Mouse (Mus musculus) megakaryocyte, adult 5-6 weeks (primary cell): Measurements from ENCODE around the gene Atg13. TPM values are rescaled to one million over a fixed set of nuclear protein-coding genes. Genes with fewer than 3 reads are reported as not detected.
A peak's percentile ranks its signal among the peaks of the same experiment; 100 is the strongest.

Experiments
- ATAC-seq: 2 replicates; pipeline ENCODE4 v1.8.0; 2016; ENCODE audit warnings: mild to moderate bottlenecking, inconsistent platforms; ENCODE audit not compliant: poor library complexity, severe bottlenecking
- total RNA-seq, 2 experiments: library from RNA; stranded (forward) in 1 of 2; stranded (reverse) in 1 of 2; fragments of 153-499, 151-499 nt in 1 of 2; fragments of 221-1000, 200-1000 nt in 1 of 2; gene quantifications; 2 replicates each; pipeline versions ENCODE4 v1.2.3 to v1.2.4; 2015 to 2017

Gene Atg13
- total RNA-seq, 2 experiments from 2014 or later: 7.8 to 25.0 TPM

- ATAC-seq: no peak
Observed at GRCm38 (mm10) chr2:91695436-91696224, 14.7 kb downstream of the Atg13 start.

DNA sequence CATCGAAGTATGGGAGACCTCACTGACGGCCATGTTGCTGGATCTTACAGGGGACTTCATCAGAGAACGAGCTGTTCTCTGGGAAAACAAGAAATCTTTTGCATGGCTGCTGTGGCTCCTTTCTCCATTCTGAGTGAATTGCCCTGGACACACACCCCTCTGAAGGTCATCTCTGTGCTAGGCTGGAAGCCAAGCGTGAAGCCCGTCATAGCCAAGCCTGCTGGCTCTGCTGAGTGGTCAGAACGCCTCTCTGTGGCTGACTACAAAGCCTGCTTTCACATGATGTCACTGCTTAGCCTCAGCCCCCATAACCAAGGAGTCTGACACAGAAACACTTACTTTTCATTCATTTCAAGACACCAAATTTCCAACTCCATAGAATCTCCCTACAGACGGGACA lies 20.9 kb downstream of the Atg13 start:
- no peak for ATAC-seq

GRCm38 (mm10) chr2:91683919-91684318 lies 26.5 kb downstream of the Atg13 start:
- no peak for ATAC-seq

DNA sequence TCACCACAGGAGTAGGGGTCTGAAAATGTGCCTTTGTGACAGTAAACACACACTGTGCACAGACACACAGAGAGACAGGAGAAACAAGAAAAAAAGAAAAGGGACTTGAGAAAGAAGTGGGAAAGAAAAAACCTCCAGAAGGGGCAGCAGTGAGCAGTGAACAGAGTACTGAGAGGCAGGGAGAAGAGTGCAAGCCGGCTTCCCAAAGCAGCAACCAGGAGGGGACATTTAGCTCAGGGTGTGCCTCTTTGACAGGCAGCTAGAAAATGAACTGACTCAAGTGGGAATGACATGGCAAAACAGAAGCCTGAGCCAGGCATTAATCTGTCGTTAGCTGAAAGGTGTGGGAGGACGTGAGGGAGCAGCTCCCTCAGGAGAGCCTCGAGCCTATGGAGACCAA lies 27.5 kb downstream of the Atg13 start:
- ATAC-seq: no peak

- ATAC-seq: no peak
Observed at GRCm38 (mm10) chr2:91676961-91677360, 33.4 kb downstream of the Atg13 start.

GRCm38 (mm10) chr2:91676420-91676819 lies 34.0 kb downstream of the Atg13 start:
- no peak for ATAC-seq

DNA sequence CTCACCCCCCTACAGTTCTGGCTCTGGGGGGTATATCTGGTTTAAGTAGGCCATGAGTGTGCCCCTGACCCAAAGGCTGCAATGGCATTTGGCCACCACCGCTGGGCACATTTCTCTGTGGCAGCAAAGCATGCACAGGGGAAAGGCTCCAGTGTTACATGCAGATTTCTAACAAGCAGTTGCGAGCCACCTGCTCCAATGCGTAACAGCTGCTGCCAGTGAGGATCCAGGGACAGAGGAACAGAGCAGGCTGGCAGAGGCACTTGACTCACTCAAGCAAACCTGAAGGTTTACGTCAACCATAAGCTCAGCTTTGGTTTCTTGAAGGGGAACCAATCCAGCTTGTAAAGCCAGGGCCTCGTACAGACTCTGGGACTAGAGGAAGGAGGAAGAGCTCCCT lies 35.5 kb downstream of the Atg13 start:
- no peak for ATAC-seq

- ATAC-seq: no peak
Observed at GRCm38 (mm10) chr2:91673587-91673986, 36.8 kb downstream of the Atg13 start.

DNA sequence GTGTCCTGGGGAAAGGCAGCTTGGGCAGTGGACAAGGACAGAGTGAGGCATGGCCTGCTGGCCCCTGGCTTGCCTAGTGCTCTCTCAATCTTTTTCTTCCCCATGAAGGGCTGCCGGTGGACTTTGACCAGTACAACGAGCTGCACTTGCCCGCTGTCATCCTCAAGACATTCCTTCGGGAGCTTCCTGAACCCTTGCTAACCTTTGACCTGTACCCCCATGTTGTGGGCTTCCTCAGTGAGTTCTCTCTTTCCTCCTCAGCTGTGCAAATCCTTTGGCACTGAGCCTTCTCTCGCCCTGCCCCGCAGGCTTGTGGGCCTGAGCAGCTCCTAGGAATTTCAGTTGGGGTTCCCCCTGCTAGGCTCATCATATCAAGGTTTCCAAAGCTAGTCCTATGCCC lies 40.3 kb downstream of the Atg13 start:
- ATAC-seq: no peak

GRCm38 (mm10) chr2:91669326-91669725 lies 41.0 kb downstream of the Atg13 start:
- no peak for ATAC-seq

- no peak for ATAC-seq
Observed at GRCm38 (mm10) chr2:91667747-91668146, 42.6 kb downstream of the Atg13 start.

DNA sequence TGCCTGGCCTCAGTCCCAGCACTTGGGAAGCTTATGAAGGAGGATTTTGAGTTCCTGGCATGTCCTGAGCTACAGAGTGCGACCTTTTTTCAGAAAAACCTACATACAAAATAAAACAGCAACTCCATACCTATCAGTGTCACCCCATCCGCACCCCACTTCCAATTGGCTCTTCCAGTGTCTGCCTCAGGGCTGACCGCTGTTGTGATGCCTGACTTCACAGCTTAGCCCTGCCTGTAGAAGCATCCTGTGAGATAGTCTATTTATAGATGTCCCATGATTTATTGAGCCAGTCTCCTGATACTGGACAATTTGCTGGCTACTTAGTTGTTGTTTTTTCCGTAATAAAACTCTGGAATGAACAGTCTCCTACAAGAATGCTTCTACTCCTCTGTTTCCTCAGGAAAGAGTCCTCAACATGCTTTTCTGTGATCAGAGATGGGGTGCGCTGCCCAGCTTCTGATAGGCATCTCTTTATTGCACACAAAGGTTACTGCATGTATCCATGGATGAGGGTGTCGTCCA lies 43.9 kb downstream of the Atg13 start:
- no peak for ATAC-seq

- no peak for ATAC-seq
Observed at GRCm38 (mm10) chr2:91664780-91665179, 45.6 kb downstream of the Atg13 start.

DNA sequence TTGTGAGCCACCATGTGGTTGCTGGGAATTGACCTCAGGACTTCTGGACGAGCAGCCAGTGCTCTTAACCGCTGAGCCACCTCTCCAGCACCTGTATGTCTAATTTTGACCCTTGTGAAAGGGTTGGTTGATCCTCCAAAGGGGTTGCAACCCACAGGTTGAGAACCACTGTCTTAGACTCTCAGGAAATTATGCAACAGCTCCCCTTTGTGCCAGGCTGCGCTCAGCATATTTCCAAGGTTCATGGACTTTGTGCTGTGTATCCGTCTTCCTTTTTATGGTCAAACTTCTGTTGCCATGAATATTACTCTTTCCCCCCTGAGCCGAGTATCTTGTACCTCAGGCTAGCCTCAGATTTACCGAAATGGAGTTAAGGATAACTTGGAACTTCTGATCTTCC lies 49.4 kb downstream of the Atg13 start:
- ATAC-seq: no peak

DNA sequence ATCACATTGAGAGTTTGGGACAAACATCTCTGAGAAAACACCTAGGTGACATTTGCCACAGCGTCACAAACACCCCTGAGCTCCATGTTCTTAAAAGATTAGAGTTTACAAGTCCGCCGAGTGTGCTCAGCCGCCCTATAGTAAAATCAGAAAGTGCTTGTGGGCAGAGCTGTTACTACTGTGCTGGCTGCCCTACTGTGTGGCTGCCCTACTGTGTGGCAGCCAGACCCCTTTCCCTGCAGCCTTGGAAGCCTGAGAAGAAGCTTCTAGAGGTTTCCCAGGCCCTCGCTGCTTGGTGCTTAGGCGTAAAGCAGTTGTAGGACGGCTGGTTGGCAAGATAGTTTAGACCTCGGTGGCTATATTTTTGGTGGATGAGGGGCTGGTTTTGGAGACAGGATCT lies 50.7 kb downstream of the Atg13 start:
- no peak for ATAC-seq

- ATAC-seq: no peak
Observed at GRCm38 (mm10) chr2:91656774-91657173, 53.6 kb downstream of the Atg13 start.

- ATAC-seq: no peak
Observed at GRCm38 (mm10) chr2:91655827-91656226, 54.5 kb downstream of the Atg13 start.

- ATAC-seq: no peak
Observed at GRCm38 (mm10) chr2:91655388-91655787, 55.0 kb downstream of the Atg13 start.

DNA sequence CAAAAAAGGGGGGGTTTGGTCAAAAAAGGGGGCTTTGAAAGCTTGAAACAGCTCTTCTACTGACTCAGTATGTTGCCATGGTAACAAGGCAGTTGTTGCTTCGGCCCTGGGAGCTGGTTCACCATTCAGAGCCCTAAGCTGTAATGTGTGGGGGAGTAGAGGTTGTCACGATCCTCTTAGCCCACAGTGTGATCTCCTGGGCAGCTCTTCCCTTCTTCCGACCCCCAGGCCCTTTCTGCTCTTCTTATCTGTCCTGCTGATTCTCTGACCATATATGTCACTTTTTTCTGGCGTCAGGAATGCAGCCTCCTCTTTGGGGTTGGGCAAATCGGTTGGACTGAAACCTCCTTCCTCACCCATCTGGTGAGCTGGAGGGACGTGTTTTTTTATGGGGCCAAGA lies 57.5 kb downstream of the Atg13 start:
- no peak for ATAC-seq

GRCm38 (mm10) chr2:91651458-91652258 lies 58.7 kb downstream of the Atg13 start:
- no peak for ATAC-seq

DNA sequence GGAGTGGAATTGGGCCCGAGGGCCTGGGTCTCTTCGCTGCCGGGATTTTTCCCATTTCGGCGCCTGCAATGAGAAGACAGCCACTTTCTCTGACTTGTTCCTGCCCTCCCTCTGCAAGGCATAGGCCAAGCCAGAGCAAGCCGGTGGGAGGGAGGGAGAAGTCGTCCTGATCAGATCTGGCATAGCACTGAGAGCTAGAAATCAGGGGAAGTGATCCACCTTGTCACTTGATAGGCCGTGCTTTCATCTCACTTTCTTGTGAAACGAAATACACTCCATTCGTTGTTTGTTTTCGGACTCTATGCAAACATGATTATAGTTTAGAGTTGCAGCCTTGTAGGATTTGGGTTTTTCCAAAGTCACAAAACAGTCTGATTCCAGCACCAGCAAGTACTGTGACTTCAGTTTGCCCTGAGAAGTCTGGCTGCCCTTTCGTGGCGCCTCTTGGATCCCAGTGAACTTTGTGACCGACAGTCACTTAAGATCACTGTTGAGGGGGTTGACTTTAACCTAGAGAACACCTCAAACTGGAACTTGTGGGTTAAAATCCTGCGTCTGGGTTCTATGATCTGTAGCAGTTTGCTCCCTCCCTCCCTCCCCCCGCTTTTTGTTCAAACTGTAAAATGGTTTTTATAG lies 59.9 kb downstream of the Atg13 start:
- ATAC-seq: peak; percentile 31
